Mouse (Mus musculus) 3T3-L1 (cell line): ENCODE measurements around the gene Hnrnpab.

ENCODE experiments used
- DNase-seq: peaks from one replicate; pipeline ENCODE4 v3.0.0-alpha.2; 2015; ENCODE audit warnings: low read depth, low spot score

Gene Hnrnpab

GRCm38 (mm10) chr11:51565951-51566350 lies 40.7 kb downstream of the Hnrnpab start:
- no peak for DNase-seq

- DNase-seq: no peak
These were observed 41.6 kb downstream of the Hnrnpab start for GRCm38 (mm10) chr11:51565062-51565461.

GRCm38 (mm10) chr11:51563276-51563675 lies 43.4 kb downstream of the Hnrnpab start:
- no peak for DNase-seq

- DNase-seq: no peak
These were observed 51.6 kb downstream of the Hnrnpab start for GRCm38 (mm10) chr11:51555066-51555465.

DNA sequence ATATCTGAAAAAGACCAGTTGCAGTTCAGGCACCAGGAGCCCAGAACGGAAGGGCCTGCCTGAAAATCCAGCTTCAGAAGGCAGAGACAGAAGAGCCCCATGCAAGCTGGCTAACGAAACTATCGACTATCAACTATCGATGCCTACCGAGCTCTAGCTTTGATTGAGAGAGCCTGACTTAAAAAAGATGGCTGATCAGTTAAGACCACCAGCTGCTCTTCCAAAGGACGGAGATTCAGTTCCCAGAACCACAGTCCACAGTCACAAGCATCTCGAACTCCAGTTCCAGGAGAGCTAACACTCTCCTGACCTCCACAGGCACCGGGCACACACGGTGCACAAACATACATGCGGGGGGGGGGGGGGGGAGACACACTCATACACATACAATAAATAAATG lies 52.1 kb downstream of the Hnrnpab start:
- no peak for DNase-seq

- DNase-seq: no peak
These were observed 54.6 kb downstream of the Hnrnpab start for GRCm38 (mm10) chr11:51552091-51552490.

GRCm38 (mm10) chr11:51551253-51551652 lies 55.4 kb downstream of the Hnrnpab start:
- DNase-seq: no peak
